Mouse (Mus musculus) midbrain, embryonic 14.5 days (tissue): ENCODE data around the gene Gpr4. TPM values are rescaled to one million over a fixed set of nuclear protein-coding genes. Genes with fewer than 3 reads are reported as not detected.

Source experiments
- ATAC-seq: fragments of 200-750 bp; cut with Nextera tagmentation; 2 replicates; pipeline ENCODE4 v1.8.0; 2017; ENCODE audit warnings: moderate number of reproducible peaks, moderate library complexity; ENCODE audit not compliant: low FRiP score, low TSS enrichment
- DNase-seq: peaks from one replicate; pipeline ENCODE4 v3.0.0-alpha.2; 2015
- H3K27ac ChIP-seq: fragments of 300-500 bp; sonication (generic); replicated peaks from 2 replicates; pipeline ENCODE4 v1.5.1; 2014; ENCODE audit warnings: mild to moderate bottlenecking, low read depth, low read length, moderate library complexity
- H3K27me3 ChIP-seq: fragments of 300-500 bp; sonication (generic); 2 replicates; pipeline ENCODE4 v1.6.1; 2014; ENCODE audit warnings: low read length, control low read depth, mixed read lengths; ENCODE audit not compliant: control insufficient read depth, insufficient read depth
- H3K36me3 ChIP-seq: fragments of 300-500 bp; sonication (generic); 2 replicates; pipeline ENCODE4 v1.6.1; 2014; ENCODE audit warnings: low read length, control low read depth; ENCODE audit not compliant: control insufficient read depth, insufficient read depth
- H3K4me1 ChIP-seq: fragments of 300-500 bp; sonication (generic); 2 replicates; pipeline ENCODE4 v1.6.1; 2014; ENCODE audit warnings: mild to moderate bottlenecking, antibody characterized with exemption, low read length, control low read depth; ENCODE audit not compliant: control insufficient read depth, insufficient read depth
- H3K4me2 ChIP-seq: fragments of 300-500 bp; sonication (generic); 2 replicates; pipeline ENCODE4 v1.6.1; 2014; ENCODE audit warnings: mild to moderate bottlenecking, low read length, moderate library complexity
- H3K4me3 ChIP-seq: fragments of 300-500 bp; sonication (generic); replicated peaks from 2 replicates; pipeline ENCODE4 v1.5.1; 2014; ENCODE audit warnings: low read depth, low read length
- H3K9ac ChIP-seq: fragments of 300-500 bp; sonication (generic); replicated peaks from 2 replicates; pipeline ENCODE4 v1.6.1; 2014; ENCODE audit warnings: mild to moderate bottlenecking, low read length, moderate library complexity
- H3K9me3 ChIP-seq: fragments of 300-500 bp; sonication (generic); 2 replicates; pipeline ENCODE4 v1.6.1; 2016; ENCODE audit warnings: low read length, control low read depth, mixed read lengths; ENCODE audit not compliant: control insufficient read depth
- WGBS: fragments of 180-500 bp; shearing (Covaris S2); extraction: QIAGEN DNeasy Blood & Tissue Kit; methylation state at CpG from one replicate; pipeline ENCODE4 v1.1.7; 2014; 5-methylcytosine and 5-hydroxymethylcytosine counted together
- polyA plus RNA-seq: library from polyadenylated mRNA; unstranded; fragments of >200 nt; fragmentation: Nextera tagmentation; extraction: Ambion mirVana; gene quantifications from 2 replicates; pipeline ENCODE4 v1.2.1, GENCODE M21; 2014

The Gpr4 gene
- polyA plus RNA-seq, 1 experiment from 2014 or later = 2.5 TPM

DNA sequence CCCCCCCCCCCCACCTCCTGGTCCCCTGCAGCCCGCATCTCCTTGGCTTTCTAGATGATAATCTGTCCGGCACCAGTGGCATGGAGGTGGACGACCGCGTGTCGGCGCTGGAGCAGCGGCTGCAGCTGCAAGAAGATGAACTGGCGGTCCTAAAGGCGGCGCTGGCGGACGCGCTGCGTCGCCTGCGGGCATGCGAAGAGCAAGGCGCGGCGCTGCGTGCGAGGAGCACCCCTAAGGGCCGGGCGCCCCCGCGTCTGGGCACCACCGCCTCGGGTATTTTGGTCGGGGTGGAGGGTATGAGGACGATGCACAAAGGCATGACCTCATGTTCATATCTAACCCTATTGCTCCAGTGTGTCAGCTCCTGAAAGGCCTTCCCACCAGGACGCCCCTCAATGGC is 33.2 kb upstream of the Gpr4 start:
- peaks cover 25% of the 10 kb centered on the region for H3K4me1 ChIP-seq
- H3K27ac ChIP-seq = no peak overlapping the region
- peak overlapping the region; percentile 80 for H3K4me2 ChIP-seq
- peaks cover 28% of the 10 kb centered on the region; the same call in 1 of the 2 replicates for H3K27me3 ChIP-seq
- no peak overlapping the region; the same call in 1 of the 2 replicates for H3K9ac ChIP-seq
- under 1% methylated on average over 31 of the region's 32 CpGs for WGBS
- peak overlapping the region; percentile 69 for H3K4me3 ChIP-seq
- ATAC-seq = no peak
- peaks cover 24% of the 10 kb centered on the region for H3K36me3 ChIP-seq
- DNase-seq = peak; percentile 87
- 0 out of 2 replicates have a peak, but pooled peaks cover 3% of the 10 kb centered on the region for H3K9me3 ChIP-seq

DNA sequence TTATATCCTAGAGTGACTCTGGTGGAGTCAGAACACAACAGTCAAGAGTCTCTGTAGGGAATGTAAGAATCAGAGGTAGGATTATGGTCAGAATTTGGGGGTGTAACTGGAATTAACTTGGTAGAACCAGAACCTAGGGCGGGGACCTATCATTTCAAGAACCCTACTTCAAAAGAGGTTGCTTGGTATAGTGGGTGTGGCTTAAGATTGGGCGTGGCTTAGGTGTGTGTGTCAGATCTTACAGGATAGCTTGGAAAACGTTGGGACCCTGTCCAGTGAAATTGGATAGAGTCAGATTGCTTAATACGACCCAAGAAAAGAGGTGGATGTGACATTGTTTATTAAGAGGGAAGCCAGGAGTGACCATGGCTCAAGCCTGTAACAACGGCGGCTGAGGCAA is 32.4 kb upstream of the Gpr4 start:
- Histone ChIP-seq H3K27ac (no peak overlapping the region), H3K36me3 (peaks cover 26% of the 10 kb centered on the region), H3K9me3 (0 out of 2 replicates have a peak, but pooled peaks cover 3% of the 10 kb centered on the region), H3K4me1 (peaks cover 28% of the 10 kb centered on the region), H3K9ac (no peak overlapping the region), H3K4me2 (peak overlapping the region; percentile 80; the same call in 1 of the 2 replicates), H3K4me3 (no peak overlapping the region), H3K27me3 (peaks cover 28% of the 10 kb centered on the region; the same call in 1 of the 2 replicates)
- ATAC-seq (no peak), DNase-seq (no peak)
- 48% methylated on average over 6 of the region's 6 CpGs for WGBS

- 2% methylated on average over 27 of the region's 27 CpGs for WGBS
- Histone ChIP-seq H3K36me3 (peaks cover 26% of the 10 kb centered on the region), H3K27ac (no peak overlapping the region), H3K9ac (peak overlapping the region; percentile 30; the same call in 1 of the 2 replicates), H3K27me3 (peaks cover 28% of the 10 kb centered on the region; the same call in 1 of the 2 replicates), H3K9me3 (0 out of 2 replicates have a peak, but pooled peaks cover 3% of the 10 kb centered on the region), H3K4me1 (peaks cover 28% of the 10 kb centered on the region), H3K4me2 (peak overlapping the region; percentile 48), H3K4me3 (peak overlapping the region; percentile 28)
- DNase-seq (no peak), ATAC-seq (no peak)
These were observed 31.4 kb upstream of the Gpr4 start for GRCm38 (mm10) chr7:19180862-19181429.

DNA sequence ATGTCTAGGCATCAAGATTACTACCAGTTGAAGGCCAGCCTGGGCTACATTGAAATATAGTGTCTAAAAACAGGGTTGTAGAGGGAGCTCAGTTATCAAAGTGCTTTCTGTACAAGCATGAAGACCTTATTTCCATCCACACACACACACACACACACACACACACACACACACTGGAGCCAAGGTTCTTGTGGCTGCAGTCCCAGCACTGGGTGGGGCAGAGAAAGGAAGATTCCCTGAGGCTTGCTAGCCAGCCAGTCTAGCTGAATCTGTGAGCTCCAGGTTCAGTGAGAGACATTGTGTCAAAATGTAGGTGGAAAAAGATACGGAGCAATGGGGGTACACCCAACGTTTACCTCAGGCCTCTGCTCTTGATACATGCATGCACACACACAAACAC is 28.1 kb upstream of the Gpr4 start:
- DNase-seq (no peak), ATAC-seq (no peak)
- Histone ChIP-seq H3K4me2 (no peak overlapping the region), H3K4me1 (peaks cover 7% of the 10 kb centered on the region), H3K27me3 (peaks cover 9% of the 10 kb centered on the region; the same call in 1 of the 2 replicates), H3K9ac (no peak overlapping the region), H3K9me3 (no peaks in the 10 kb centered on the region), H3K36me3 (peaks cover 43% of the 10 kb centered on the region), H3K27ac (peak overlapping the region; percentile 37; the same call in 1 of the 2 replicates), H3K4me3 (no peak overlapping the region)
- 77% methylated on average over 2 of the region's 2 CpGs for WGBS

GRCm38 (mm10) chr7:19184758-19185157 is 27.6 kb upstream of the Gpr4 start:
- peak overlapping the region; percentile 37; the same call in 1 of the 2 replicates for H3K27ac ChIP-seq
- H3K36me3 ChIP-seq = peaks cover 41% of the 10 kb centered on the region
- H3K4me1 ChIP-seq = peaks cover 4% of the 10 kb centered on the region; the same call in 1 of the 2 replicates
- peak; percentile 71 for DNase-seq
- peaks cover 6% of the 10 kb centered on the region; the same call in 1 of the 2 replicates for H3K27me3 ChIP-seq
- WGBS = 60% methylated on average over 6 of the region's 6 CpGs
- H3K9ac ChIP-seq = no peak overlapping the region
- no peak overlapping the region for H3K4me3 ChIP-seq
- ATAC-seq = no peak
- H3K4me2 ChIP-seq = no peak overlapping the region
- no peaks in the 10 kb centered on the region for H3K9me3 ChIP-seq

- H3K36me3 ChIP-seq = peaks cover 80% of the 10 kb centered on the region
- no peak for ATAC-seq
- 98% methylated on average over 4 of the region's 4 CpGs for WGBS
These were observed 17.7 kb upstream of the Gpr4 start for GRCm38 (mm10) chr7:19194676-19195075.

DNA sequence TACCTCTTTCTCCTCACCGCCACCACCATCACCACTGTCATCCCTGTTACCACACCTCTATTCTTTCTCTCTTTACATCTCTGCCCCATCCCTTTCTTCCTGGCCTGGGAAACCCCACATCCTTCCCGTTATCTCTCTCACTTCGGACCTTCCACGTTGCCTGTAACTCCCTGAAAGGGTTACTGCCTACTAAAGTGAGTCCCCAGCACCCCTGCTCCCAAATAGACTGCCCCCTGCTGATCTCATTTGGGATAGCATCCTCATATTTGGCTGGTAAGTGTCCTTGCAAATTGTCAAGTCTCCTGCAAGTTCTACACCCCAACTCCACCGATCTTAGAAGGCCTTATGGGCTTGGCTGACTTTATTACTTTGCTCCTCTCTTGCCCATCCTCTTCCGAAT is 15.7 kb upstream of the Gpr4 start:
- ATAC-seq (no peak), DNase-seq (peak; percentile 63)
- Histone ChIP-seq H3K36me3 (peaks cover 79% of the 10 kb centered on the region), H3K4me1 (no peaks in the 10 kb centered on the region), H3K27ac (no peak overlapping the region), H3K4me2 (no peak overlapping the region), H3K9me3 (no peaks in the 10 kb centered on the region), H3K27me3 (no peaks in the 10 kb centered on the region), H3K9ac (no peak overlapping the region), H3K4me3 (no peak overlapping the region)
- WGBS = 64% methylated on average over 6 of the region's 6 CpGs

More at GRCm38 (mm10) chr7:19194676-19195075, 17.7 kb upstream of the Gpr4 start:
- Histone ChIP-seq H3K4me1 (no peaks in the 10 kb centered on the region), H3K27ac (no peak overlapping the region), H3K9me3 (no peaks in the 10 kb centered on the region), H3K4me3 (no peak overlapping the region), H3K27me3 (no peaks in the 10 kb centered on the region), H3K4me2 (no peak overlapping the region), H3K9ac (no peak overlapping the region)
- no peak for DNase-seq

GRCm38 (mm10) chr7:19197985-19198384 is 14.4 kb upstream of the Gpr4 start:
- Histone ChIP-seq H3K9me3 (no peaks in the 10 kb centered on the region), H3K4me1 (no peaks in the 10 kb centered on the region), H3K27me3 (no peaks in the 10 kb centered on the region), H3K27ac (no peak overlapping the region), H3K4me3 (no peak overlapping the region), H3K36me3 (peaks cover 70% of the 10 kb centered on the region), H3K9ac (no peak overlapping the region), H3K4me2 (no peak overlapping the region)
- no peak for ATAC-seq
- DNase-seq = no peak
- WGBS = 36% methylated on average over 2 of the region's 2 CpGs

DNA sequence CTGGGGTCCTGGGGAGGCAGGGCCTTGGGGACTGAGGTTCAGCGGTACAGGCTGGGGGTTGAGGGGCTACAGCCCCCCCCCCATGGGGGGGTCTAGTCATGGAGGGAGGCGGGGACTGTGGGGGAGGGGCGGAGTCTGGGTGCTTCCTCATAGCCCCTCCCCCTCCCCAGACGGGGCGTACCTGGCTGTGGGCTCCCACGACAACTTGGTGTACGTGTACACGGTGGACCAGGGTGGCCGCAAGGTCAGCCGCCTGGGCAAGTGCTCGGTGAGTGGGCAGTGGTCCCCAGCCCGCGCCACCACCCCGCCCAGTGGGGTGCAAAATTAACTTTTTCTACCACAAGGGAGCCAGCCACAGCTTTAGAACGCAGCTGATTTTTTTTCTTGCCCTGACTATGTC is 10.7 kb upstream of the Gpr4 start:
- Histone ChIP-seq H3K9ac (no peak overlapping the region), H3K27ac (no peak overlapping the region), H3K36me3 (peaks cover 59% of the 10 kb centered on the region), H3K9me3 (no peaks in the 10 kb centered on the region), H3K4me1 (no peaks in the 10 kb centered on the region), H3K4me3 (no peak overlapping the region), H3K4me2 (no peak overlapping the region), H3K27me3 (no peaks in the 10 kb centered on the region)
- DNase-seq (no peak), ATAC-seq (0 out of 2 replicates have a peak, but pooled peaks have one; percentile 46)
- 71% methylated on average over 15 of the region's 15 CpGs for WGBS
